Mouse (Mus musculus) spleen, adult 2 months (tissue): ENCODE measurements around the gene Gm20388. TPM values are rescaled to one million over a fixed set of nuclear protein-coding genes. Genes with fewer than 3 reads are reported as not detected.

ENCODE experiments used
- DNase-seq, 2 experiments: peaks; one replicate each; pipeline versions ENCODE4 v3.0.0 to v3.0.0-alpha.2; 2012 to 2021; ENCODE audit warnings: low spot score in 2 of 2, low read depth in 1 of 2
- H3K27ac ChIP-seq: fragments of 200-500 bp; 2 replicates; pipeline ENCODE4 v1.5.1; 2012; ENCODE audit warnings: low read length, inconsistent platforms; ENCODE audit not compliant: insufficient read depth
- H3K27me3 ChIP-seq: fragments of 200-500 bp; 2 replicates; pipeline ENCODE4 v1.6.1; 2012; ENCODE audit warnings: mild to moderate bottlenecking, moderate library complexity, low read length, inconsistent platforms; ENCODE audit not compliant: control insufficient read depth, insufficient read depth
- H3K36me3 ChIP-seq: fragments of 200-500 bp; 2 replicates; pipeline ENCODE4 v1.6.1; 2012; ENCODE audit warnings: mild to moderate bottlenecking, low read length, inconsistent platforms; ENCODE audit not compliant: control insufficient read depth, insufficient read depth
- H3K4me1 ChIP-seq: fragments of 200-500 bp; 2 replicates; pipeline ENCODE4 v1.6.1; 2011; ENCODE audit warnings: inconsistent platforms; ENCODE audit not compliant: control insufficient read depth, insufficient read depth, insufficient read length
- H3K4me3 ChIP-seq: fragments of 200-500 bp; 2 replicates; pipeline ENCODE4 v1.5.1; 2011; ENCODE audit warnings: mild to moderate bottlenecking, inconsistent platforms; ENCODE audit not compliant: insufficient read depth, insufficient read length; ENCODE audit errors: extremely low read depth
- CTCF ChIP-seq: fragments of 200-500 bp; IDR thresholded peaks from 2 replicates; pipeline ENCODE4 v1.5.1; 2011; ENCODE audit warnings: mild to moderate bottlenecking, inconsistent platforms; ENCODE audit not compliant: insufficient read depth, insufficient read length, insufficient replicate concordance; ENCODE audit errors: extremely low read depth
- POLR2A ChIP-seq: fragments of 200-500 bp; IDR thresholded peaks from 2 replicates; pipeline ENCODE4 v1.6.1; 2011; ENCODE audit warnings: low read depth, low read length, inconsistent platforms
- WGBS: fragments of 180-500 bp; shearing (Covaris S2); methylation state at CpG from one replicate; pipeline ENCODE4 v1.1.7; 2018; 5-methylcytosine and 5-hydroxymethylcytosine counted together
- polyA plus RNA-seq: library from polyadenylated mRNA; depleted of rRNA; stranded (reverse); fragments of >200 nt; gene quantifications from 2 replicates; pipeline ENCODE4 v1.2.3, GENCODE M21; 2012

Gene Gm20388
- polyA plus RNA-seq, 1 experiment, result 26.1 TPM

DNA sequence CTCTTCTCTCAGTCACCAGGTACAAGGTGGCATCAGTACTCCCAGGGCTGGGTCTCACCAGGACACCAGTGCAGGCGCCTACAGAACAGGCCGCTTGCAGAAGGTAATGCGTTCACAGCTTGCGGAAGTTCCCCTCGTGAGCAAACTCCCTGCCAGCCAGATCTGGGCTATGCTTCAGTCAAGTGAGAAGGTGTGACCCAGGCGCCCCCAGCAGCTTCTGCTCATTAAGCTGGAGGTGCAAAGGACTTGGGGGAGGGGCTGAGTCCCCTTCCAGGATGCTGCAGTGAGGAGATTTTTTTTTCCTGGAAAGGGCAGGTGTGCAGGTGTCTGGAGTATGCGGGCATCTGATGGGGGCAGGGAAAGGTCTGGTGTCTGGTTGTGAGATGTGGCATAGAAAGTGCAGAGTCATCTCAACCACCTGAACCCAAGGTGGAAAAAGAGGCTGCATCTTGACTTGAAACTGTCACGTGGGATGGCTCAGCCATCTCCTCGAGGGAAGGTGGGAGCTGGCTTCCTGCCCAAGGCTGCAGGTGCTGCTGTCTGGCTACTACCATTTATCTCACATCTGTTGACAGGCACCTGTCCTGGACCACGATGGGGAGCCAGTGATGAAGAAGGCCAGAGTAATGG, 2861.9 kb downstream of the Gm20388 start:
- Histone ChIP-seq H3K27me3 (no peaks in the 10 kb centered on the region), H3K4me3 (no peak overlapping the region), H3K36me3 (no peaks in the 10 kb centered on the region), H3K27ac (no peak overlapping the region), H3K4me1 (peaks cover 3% of the 10 kb centered on the region)
- no peak for DNase-seq
- WGBS, result 37% methylated on average over 10 of the region's 10 CpGs
- TF ChIP-seq POLR2A, result no peak
- no peak for TF ChIP-seq CTCF

DNA sequence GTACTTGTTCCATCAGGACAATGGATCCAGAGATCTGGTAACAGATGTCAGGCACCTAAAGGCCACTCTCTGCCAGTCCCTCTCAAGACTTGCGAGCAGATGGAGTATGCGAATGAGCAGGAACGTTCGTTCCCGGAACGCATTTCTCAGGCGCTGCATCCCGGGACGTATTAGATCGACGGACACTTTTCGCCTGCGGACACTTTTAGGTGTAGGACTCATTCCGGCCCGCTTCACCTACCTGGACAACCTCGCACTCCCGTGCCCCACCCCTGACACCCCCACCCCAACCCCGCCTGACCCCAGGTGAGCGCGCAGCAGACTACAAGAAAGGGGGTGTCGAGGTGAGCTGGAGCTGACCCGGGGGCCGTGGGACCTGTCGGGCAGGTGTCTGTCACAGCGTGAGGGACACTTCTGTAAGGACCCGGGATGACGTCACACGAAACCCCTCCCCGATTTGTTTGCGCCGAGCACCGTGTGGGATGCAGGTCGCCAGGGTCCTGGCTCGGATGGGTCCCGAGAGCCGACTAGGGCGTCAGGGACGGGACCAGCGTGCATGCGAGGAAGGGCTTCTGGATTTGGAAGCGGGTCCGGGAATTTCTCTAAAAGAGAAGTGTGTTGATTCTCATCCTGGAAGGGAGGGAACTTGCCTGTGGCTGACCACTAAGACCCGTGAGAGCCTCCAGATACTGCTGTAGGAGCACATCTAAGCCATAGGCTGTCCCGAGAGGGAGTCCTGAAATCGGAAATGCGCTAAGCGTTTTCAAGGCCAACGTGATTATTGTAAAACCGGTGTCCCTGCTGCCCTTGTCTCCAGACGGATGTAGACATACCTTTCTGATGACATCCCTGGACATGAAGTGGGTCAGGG, 2864.9 kb downstream of the Gm20388 start, which contains the start of gene Acsf3:
TSS of gene Acsf3 (plus strand) at position 202 of the 871 bp plus-strand sequence.
- TF ChIP-seq POLR2A (no peak), CTCF (no peak)
- Histone ChIP-seq H3K27me3 (no peaks in the 10 kb centered on the region), H3K4me1 (peaks cover 3% of the 10 kb centered on the region; the same call in 1 of the 2 replicates), H3K27ac (no peak within 1 kb of the TSS), H3K4me3 (peak within 1 kb of the TSS; percentile 68), H3K36me3 (peaks cover 2% of the 10 kb centered on the region)
- WGBS, result 2% methylated on average over 50 of the region's 50 CpGs
- DNase-seq, result peak; percentile 29 to 43

DNA sequence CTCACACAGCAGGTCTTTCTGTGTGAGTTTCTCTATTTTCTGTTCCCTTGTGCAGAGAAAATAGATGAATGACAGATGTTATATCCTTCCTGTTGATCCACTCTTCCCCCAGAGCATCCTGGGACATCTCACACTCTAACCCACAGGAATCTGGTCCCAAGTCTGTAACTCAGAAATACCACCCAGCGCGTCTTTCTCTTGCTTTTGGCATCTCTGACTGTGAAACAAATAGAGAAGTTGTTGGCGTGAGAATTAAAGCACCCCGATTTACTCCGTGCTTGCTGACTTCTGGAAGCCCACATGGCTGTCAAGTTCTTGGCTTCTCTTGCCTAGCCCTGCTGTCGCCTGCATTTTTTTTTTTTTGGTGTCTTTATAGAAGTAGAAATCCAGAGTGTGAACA, 2867.1 kb downstream of the Gm20388 start:
- WGBS, result 92% methylated on average over 6 of the region's 6 CpGs
- Histone ChIP-seq H3K4me1 (peaks cover 3% of the 10 kb centered on the region; the same call in 1 of the 2 replicates), H3K27me3 (no peaks in the 10 kb centered on the region), H3K27ac (no peak overlapping the region), H3K4me3 (no peak overlapping the region), H3K36me3 (peaks cover 7% of the 10 kb centered on the region)
- no peak for DNase-seq
- TF ChIP-seq POLR2A (no peak), CTCF (no peak)

DNA sequence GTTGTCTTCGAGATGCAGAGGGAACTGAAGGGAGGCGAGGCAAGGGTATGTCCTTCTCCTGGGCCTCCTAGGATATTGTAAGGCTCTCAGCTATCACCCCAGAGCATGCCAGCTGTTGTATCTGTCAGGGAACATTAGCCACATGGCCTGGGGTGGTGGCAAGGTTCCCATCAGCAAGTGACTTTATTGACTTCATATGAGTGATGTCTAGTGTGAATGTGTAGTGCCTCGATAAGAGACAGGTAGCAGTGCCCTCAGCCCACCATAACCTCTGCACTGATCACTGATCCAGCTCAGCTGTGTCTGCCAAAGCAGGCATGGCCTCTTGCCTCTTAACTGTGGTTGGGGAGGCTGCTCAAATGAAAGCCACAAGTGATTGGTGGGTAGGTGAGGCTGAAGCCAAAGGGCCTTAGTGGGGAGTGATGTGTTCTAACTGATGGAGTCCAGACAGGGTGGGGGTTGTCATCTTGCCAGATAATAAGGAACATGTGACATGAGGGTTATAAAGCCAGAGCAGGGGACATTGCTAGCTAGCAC, 2868.1 kb downstream of the Gm20388 start:
- Histone ChIP-seq H3K27me3 (no peaks in the 10 kb centered on the region), H3K4me1 (peaks cover 3% of the 10 kb centered on the region; the same call in 1 of the 2 replicates), H3K27ac (no peak overlapping the region), H3K36me3 (peaks cover 9% of the 10 kb centered on the region), H3K4me3 (no peak overlapping the region)
- WGBS, result 85% methylated on average over 3 of the region's 3 CpGs
- no peak for DNase-seq
- TF ChIP-seq CTCF (no peak), POLR2A (no peak)

DNA sequence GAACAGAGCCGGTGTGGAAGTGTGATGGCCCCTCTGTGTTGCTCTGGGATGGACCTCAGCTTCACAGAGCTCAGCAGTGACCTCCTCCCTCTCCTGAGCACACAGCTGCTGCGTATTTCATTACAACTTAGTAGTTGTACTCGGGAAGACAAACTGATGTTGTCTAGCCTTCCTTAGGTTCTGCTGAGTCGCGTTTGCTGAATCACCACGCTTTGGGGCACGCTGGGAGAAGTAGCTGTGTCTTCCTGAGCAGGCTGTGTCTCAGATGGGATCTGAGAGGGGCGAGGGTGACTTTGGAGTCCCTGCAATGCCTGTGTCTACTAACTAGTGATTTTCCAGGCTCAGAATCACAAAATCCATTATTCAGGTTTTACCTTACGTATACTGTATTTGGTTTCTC, 2868.6 kb downstream of the Gm20388 start:
- WGBS, result 79% methylated on average over 9 of the region's 9 CpGs
- H3K27ac ChIP-seq, result no peak overlapping the region
- TF ChIP-seq POLR2A (no peak), CTCF (no peak)
- H3K36me3 ChIP-seq, result peaks cover 11% of the 10 kb centered on the region
- no peak overlapping the region for H3K4me3 ChIP-seq
- H3K4me1 ChIP-seq, result peaks cover 3% of the 10 kb centered on the region; the same call in 1 of the 2 replicates
- DNase-seq, result no peak
- no peaks in the 10 kb centered on the region for H3K27me3 ChIP-seq

DNA sequence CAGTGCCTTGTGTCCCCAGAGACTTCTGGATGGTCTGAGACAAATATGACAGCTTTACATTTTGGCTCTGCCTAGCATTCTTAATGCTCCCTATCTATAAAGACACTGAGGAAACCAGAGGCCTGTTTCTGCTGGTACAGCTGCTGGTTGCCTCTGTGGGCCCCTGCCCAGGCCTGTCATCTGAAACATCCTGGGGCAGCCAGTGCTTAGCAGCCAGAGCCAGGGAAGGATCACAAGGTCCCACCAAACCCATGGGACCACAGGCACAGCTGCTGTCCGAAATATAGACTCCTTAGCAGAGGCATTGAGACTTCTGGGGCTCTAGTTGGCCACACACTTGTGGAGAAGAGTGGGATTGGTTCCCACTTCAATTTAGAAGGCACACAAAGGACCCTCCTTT, 2874.1 kb downstream of the Gm20388 start:
- no peak for DNase-seq
- no peak overlapping the region for H3K4me3 ChIP-seq
- WGBS, result 83% methylated on average over 1 of the region's 1 CpGs
- H3K27me3 ChIP-seq, result no peaks in the 10 kb centered on the region
- H3K27ac ChIP-seq, result no peak overlapping the region
- H3K36me3 ChIP-seq, result peaks cover 17% of the 10 kb centered on the region
- no peaks in the 10 kb centered on the region for H3K4me1 ChIP-seq
- TF ChIP-seq POLR2A (no peak), CTCF (no peak)
